Comparison of ENCODE assay signal across 13 mouse cellular contexts in the genomic region with DNA sequence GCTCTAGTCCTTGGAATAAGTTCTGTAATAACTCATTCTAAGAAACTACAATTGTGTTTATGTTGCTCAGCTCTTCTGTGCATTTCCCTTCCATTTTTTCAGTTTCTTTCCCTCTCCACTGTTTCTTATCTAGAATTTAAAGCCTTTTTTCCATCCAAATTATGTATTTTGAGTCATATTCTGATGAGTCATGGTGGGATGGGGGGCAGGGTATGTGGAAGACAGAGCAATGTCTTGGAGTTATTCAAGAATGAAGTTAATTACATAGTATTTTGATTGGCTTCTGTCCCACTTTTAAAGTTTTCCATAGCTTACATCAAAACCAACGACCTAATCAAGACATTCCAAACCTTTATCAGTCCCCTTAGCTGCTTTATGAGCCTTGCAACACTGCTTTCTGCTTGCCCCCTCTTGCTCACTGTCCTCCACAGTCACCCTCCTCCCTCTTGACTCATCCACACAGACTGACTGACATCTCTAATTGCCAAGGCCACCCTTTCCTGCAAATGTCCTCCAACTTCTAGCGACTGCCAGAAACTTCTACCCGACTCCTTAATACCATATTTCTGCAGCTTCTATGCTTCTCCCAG. TPM values are rescaled to one million over a fixed set of nuclear protein-coding genes. Genes with fewer than 3 reads are reported as not detected.
DNase-seq lines count a peak whose midpoint lies in the region.
"Had no signal": no experiment of that assay in that cellular context is flagged by ENCODE, and none has a peak within 500 bp of the region (broad histone marks: within the 10 kb centered on the region; RNA-seq: fewer than 3 reads in every experiment).

No protein-coding gene starts in this region.

- DNase-seq in kidney, postnatal 10 days, result peak; percentile 12
- DNase-seq in kidney, adult 11 months, result no peak
- DNase-seq in 416B (ENCODE audit: low read depth), result peak; percentile 56
- DNase-seq in NIH3T3 (ENCODE audit: low read depth), result peak; percentile 71
- peak; percentile 69 to 75 for DNase-seq in adrenal gland, postnatal 36 days
- DNase-seq in urinary bladder, adult 2 months (ENCODE audit: low spot score), result no peak
- DNase-seq in left cerebral cortex, postnatal 4 days, result no peak
- DNase-seq in testis, postnatal 10 days (ENCODE audit: low spot score), result no peak
- DNase-seq: cerebellum, adult 2 months; cerebellum, postnatal 36 days; gastrocnemius, postnatal 25 days; heart, adult 18-20 months; heart, postnatal 10 days had no signal

- intact Hi-C loops in left cerebral cortex, postnatal 4 days (cut with DNase I), result no loop called here

RNA-seq across cellular contexts. Expression of a gene that starts 24.4 kb away (rescaled TPM):
- 10 to 100 TPM; 36.3 to 49.9 TPM for total RNA-seq in adrenal gland, postnatal 36 days (2021)
- 15.6 and 18.4 TPM in 2 replicates for polyA plus RNA-seq in urinary bladder, adult 2 months (2012; rRNA removed)
- 10 to 100 TPM; 63.4 to 64.1 TPM for total RNA-seq in left cerebral cortex, postnatal 4 days (2021)

Comparison
In these comparisons a context has a peak if more than half of its experiments do, and no peak if none do; other contexts are left out.
1. DNase-seq: peak in kidney, postnatal 10 days (single experiment), 416B (single experiment), NIH3T3 (single experiment) and adrenal gland, postnatal 36 days (2 of 2); none in kidney, adult 11 months (single experiment), urinary bladder, adult 2 months (single experiment), left cerebral cortex, postnatal 4 days (single experiment) and testis, postnatal 10 days (single experiment).